Mouse (Mus musculus): ENCODE measurements at regions not wholly inside any gene's neighbourhood (a gene's known extent, or its start where the extent isn't known, plus 50 kb on each side); places are given as distances from the start of the nearest gene placed in this dataset.

DNA sequence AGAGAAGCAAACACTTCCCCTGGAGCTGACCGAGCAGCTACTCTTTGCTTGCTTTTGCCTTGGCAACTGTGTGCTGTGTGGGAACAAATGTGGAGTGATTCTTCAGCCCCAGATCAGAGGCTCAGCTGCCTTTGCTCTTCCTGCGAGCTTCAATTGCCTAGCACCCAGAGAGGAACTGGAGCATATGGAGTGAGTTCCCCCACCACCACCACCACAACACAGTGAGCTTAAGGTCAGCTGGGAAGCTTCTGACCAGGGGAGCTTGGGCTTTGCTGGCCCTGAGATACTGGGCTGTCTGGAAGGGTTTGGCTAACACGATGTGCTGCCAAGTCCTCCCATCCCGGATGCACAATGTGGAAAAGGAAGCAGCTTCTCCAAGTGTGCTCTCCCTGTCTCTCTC, 432.8 kb upstream of the Gulo start:
- Histone ChIP-seq H3K4me1 (ENCODE audit: control insufficient read depth, insufficient read depth) (no peaks in the 10 kb centered on the region), H3K36me3 (replicated peaks; ENCODE audit: control insufficient read depth, insufficient read depth, low read length) (no peaks in the 10 kb centered on the region), H3K4me3 (ENCODE audit: low read depth, low read length) (no peak overlapping the region), H3K9me3 (replicated peaks; ENCODE audit: control insufficient read depth, low read length) (no peaks in the 10 kb centered on the region), H3K27ac (ENCODE audit: low read depth) (no peak overlapping the region), H3K4me2 (ENCODE audit: low read depth, low read length) (no peak overlapping the region), H3K9ac (replicated peaks; ENCODE audit: low read depth, low read length) (no peak overlapping the region), H3K27me3 (ENCODE audit: control insufficient read depth, insufficient read depth, low read length) (no peaks in the 10 kb centered on the region)
- DNase-seq (ENCODE audit: low spot score) (peak; percentile 9), ATAC-seq (ENCODE audit: insufficient read depth, low read depth) (no peak)
- TF ChIP-seq CTCF (IDR thresholded peaks at IDR 0.05; ENCODE audit: low read depth) (no peak), EP300 (IDR thresholded peaks at IDR 0.05; ENCODE audit: low read depth) (no peak)
- 38% methylated on average over 4 of the region's 4 CpGs for WGBS

DNA sequence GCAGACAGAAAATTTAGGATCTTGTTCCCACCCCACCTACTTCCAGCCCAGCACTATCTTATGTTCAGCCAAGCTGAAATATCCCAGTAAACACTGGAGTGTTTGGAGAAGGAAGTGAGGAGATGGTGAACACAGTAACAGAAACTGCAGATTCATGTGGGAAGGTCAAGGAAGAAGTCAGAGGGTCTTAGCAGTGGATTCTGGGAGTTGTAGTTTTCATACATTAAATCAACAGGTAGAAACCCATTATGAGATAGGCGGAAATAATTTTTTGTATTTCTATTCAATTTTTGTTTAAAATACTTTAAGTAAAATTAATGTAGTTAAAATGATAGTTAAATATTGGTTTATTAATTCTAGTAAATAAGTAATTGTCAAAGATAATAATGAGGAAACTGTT, 429.6 kb upstream of the Gulo start:
- 0 out of 2 replicates have a peak, but pooled peaks have one; percentile 20 for ATAC-seq (ENCODE audit: insufficient read depth, low read depth)
- Histone ChIP-seq H3K36me3 (replicated peaks; ENCODE audit: control insufficient read depth, insufficient read depth, low read length) (no peaks in the 10 kb centered on the region), H3K4me2 (ENCODE audit: low read depth, low read length) (no peak overlapping the region)

DNA sequence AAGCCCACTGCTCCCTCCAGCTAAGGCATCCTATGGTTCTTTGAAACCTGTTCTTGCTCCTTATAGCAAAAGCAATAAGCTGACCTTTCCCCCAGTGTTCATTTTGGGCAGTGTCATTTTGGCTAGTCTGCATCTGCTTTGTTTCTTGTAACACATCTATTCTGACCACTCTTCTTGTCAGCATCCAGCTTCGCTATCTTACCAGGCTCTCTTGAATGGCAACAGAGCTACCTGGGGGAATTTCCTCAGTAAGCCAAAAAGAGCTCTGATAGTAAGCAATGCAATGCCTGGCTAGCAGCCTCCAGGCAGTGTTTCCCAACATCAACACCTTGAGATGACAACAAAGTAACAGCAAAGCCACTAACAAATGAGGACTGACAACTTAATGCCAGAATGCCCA, 429.0 kb upstream of the Gulo start:
- Histone ChIP-seq H3K36me3 (replicated peaks; ENCODE audit: control insufficient read depth, insufficient read depth, low read length) (no peaks in the 10 kb centered on the region), H3K9me3 (replicated peaks; ENCODE audit: control insufficient read depth, low read length) (no peaks in the 10 kb centered on the region), H3K27me3 (ENCODE audit: control insufficient read depth, insufficient read depth, low read length) (no peaks in the 10 kb centered on the region), H3K9ac (replicated peaks; ENCODE audit: low read depth, low read length) (no peak overlapping the region), H3K4me2 (ENCODE audit: low read depth, low read length) (no peak overlapping the region), H3K27ac (ENCODE audit: low read depth) (peak overlapping the region; percentile 72), H3K4me3 (ENCODE audit: low read depth, low read length) (no peak overlapping the region), H3K4me1 (ENCODE audit: control insufficient read depth, insufficient read depth) (no peaks in the 10 kb centered on the region)
- ATAC-seq (ENCODE audit: insufficient read depth, low read depth) (peak; percentile 90), DNase-seq (ENCODE audit: low spot score) (peak; percentile 71)
- WGBS = 50% methylated on average over 1 of the region's 1 CpGs
- TF ChIP-seq EP300 (IDR thresholded peaks at IDR 0.05; ENCODE audit: low read depth) (peak; percentile 92), CTCF (IDR thresholded peaks at IDR 0.05; ENCODE audit: low read depth) (no peak)

More for the DNA sequence above, 429.6 kb upstream of the Gulo start:
- peak; percentile 15 for DNase-seq (ENCODE audit: low spot score)
- H3K4me1 ChIP-seq (ENCODE audit: control insufficient read depth, insufficient read depth) = no peaks in the 10 kb centered on the region
- H3K9me3 ChIP-seq (replicated peaks; ENCODE audit: control insufficient read depth, low read length) = no peaks in the 10 kb centered on the region
- peak overlapping the region; percentile 72 for H3K27ac ChIP-seq (ENCODE audit: low read depth)
- no peak overlapping the region for H3K4me3 ChIP-seq (ENCODE audit: low read depth, low read length)
- no peak for TF ChIP-seq CTCF (IDR thresholded peaks at IDR 0.05; ENCODE audit: low read depth)
- TF ChIP-seq EP300 (IDR thresholded peaks at IDR 0.05; ENCODE audit: low read depth) = no peak
- no peak overlapping the region for H3K9ac ChIP-seq (replicated peaks; ENCODE audit: low read depth, low read length)
- 74% methylated on average over 1 of the region's 1 CpGs for WGBS
- H3K27me3 ChIP-seq (ENCODE audit: control insufficient read depth, insufficient read depth, low read length) = no peaks in the 10 kb centered on the region

DNA sequence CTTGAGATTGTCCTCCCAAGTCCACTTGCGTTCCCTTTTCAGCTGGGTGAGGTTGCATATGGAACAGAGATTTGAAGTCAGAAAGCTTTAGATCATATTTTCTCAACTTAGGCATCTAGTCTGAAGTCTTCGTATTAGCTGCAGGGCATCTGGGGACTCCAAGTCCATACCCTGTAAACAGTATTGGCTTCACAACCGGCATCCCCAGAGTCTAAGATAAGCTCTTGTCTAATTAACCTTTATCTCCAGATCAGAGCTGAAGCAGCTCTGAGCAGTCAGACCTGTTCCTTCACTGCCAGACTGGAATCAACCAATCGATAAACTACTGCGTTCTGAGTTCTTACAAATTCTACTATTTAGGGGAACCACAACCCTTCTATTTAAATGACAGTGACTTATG, 422.6 kb upstream of the Gulo start:
- ATAC-seq (ENCODE audit: insufficient read depth, low read depth) = no peak
- no peak overlapping the region for H3K9ac ChIP-seq (replicated peaks; ENCODE audit: low read depth, low read length)
- WGBS = 74% methylated on average over 5 of the region's 5 CpGs
- no peak overlapping the region for H3K4me2 ChIP-seq (ENCODE audit: low read depth, low read length)
- H3K9me3 ChIP-seq (replicated peaks; ENCODE audit: control insufficient read depth, low read length) = no peaks in the 10 kb centered on the region
- H3K27ac ChIP-seq (ENCODE audit: low read depth) = no peak overlapping the region
- no peak overlapping the region for H3K4me3 ChIP-seq (ENCODE audit: low read depth, low read length)
- DNase-seq (ENCODE audit: low spot score) = no peak
- no peaks in the 10 kb centered on the region for H3K27me3 ChIP-seq (ENCODE audit: control insufficient read depth, insufficient read depth, low read length)
- no peaks in the 10 kb centered on the region for H3K4me1 ChIP-seq (ENCODE audit: control insufficient read depth, insufficient read depth)
- TF ChIP-seq EP300 (IDR thresholded peaks at IDR 0.05; ENCODE audit: low read depth) (no peak), CTCF (IDR thresholded peaks at IDR 0.05; ENCODE audit: low read depth) (no peak)
- no peaks in the 10 kb centered on the region for H3K36me3 ChIP-seq (replicated peaks; ENCODE audit: control insufficient read depth, insufficient read depth, low read length)

DNA sequence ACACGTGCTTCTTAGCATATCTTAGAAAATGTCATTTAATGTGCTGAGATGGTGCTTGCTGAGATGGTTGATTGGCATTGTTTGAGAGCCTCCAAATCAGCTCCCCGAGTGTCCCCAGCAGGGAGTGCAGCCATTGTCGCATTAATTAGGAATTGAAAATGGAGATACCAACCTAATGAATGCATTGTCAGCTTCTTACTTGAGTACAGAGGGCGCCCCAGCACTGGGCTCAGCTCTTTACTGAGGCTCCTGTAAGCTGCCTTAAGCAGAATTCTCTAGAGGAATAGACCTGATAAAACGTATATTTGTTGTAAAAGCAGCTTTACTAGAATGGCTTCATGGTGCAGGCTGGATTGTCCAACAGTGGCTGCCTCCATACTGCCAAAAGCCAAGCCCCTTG, 415.1 kb upstream of the Gulo start:
- TF ChIP-seq EP300 (IDR thresholded peaks at IDR 0.05; ENCODE audit: low read depth) = no peak
- peak; percentile 32 for TF ChIP-seq CTCF (IDR thresholded peaks at IDR 0.05; ENCODE audit: low read depth)
- Histone ChIP-seq H3K4me3 (ENCODE audit: low read depth, low read length) (no peak overlapping the region), H3K4me2 (ENCODE audit: low read depth, low read length) (no peak overlapping the region), H3K36me3 (replicated peaks; ENCODE audit: control insufficient read depth, insufficient read depth, low read length) (no peaks in the 10 kb centered on the region), H3K4me1 (ENCODE audit: control insufficient read depth, insufficient read depth) (no peaks in the 10 kb centered on the region), H3K27ac (ENCODE audit: low read depth) (no peak overlapping the region), H3K9ac (replicated peaks; ENCODE audit: low read depth, low read length) (no peak overlapping the region), H3K9me3 (replicated peaks; ENCODE audit: control insufficient read depth, low read length) (0 out of 2 replicates have a peak, but pooled peaks cover 3% of the 10 kb centered on the region), H3K27me3 (ENCODE audit: control insufficient read depth, insufficient read depth, low read length) (no peaks in the 10 kb centered on the region)
- DNase-seq (ENCODE audit: low spot score) (peak; percentile 13), ATAC-seq (ENCODE audit: insufficient read depth, low read depth) (no peak)
- 15% methylated on average over 5 of the region's 5 CpGs for WGBS

Measured in heart, postnatal 0 days (tissue).